Mouse (Mus musculus): ENCODE data around the gene Inka1. TPM values are rescaled to one million over a fixed set of nuclear protein-coding genes. Genes with fewer than 3 reads are reported as not detected.

Inka1 gene
- polyA plus RNA-seq, 1 experiment from 2014 or later: 30.6 TPM

GRCm38 (mm10) chr9:107961881-107962280 lies 23.8 kb downstream of the Inka1 start:
- H3K4me2 ChIP-seq (ENCODE audit: low read depth, low read length): no peak overlapping the region
- no peak overlapping the region for H3K4me3 ChIP-seq (ENCODE audit: low read depth, low read length)
- H3K27ac ChIP-seq (ENCODE audit: low read depth): no peak overlapping the region
- whole genome bisulfite sequencing (ENCODE audit: insufficient replicate concordance): 49% methylated on average over 5 of the region's 5 CpGs
- H3K9ac ChIP-seq (replicated peaks): no peak overlapping the region
- no peaks in the 10 kb centered on the region for H3K27me3 ChIP-seq (ENCODE audit: insufficient read depth, low read length)
- TF ChIP-seq CTCF (IDR thresholded peaks at IDR 0.05; ENCODE audit: low read depth) (peak; percentile 50), EP300 (IDR thresholded peaks at IDR 0.05; ENCODE audit: low read depth) (no peak)
- no peak for DNase-seq
- H3K4me1 ChIP-seq (ENCODE audit: insufficient read depth): no peaks in the 10 kb centered on the region
- no peak for ATAC-seq
- H3K36me3 ChIP-seq (replicated peaks; ENCODE audit: insufficient read depth, low read length): peaks cover 26% of the 10 kb centered on the region
- H3K9me3 ChIP-seq (ENCODE audit: low read length): no peaks in the 10 kb centered on the region

- no peak for ATAC-seq
- Histone ChIP-seq H3K4me3 (ENCODE audit: low read depth, low read length) (no peak overlapping the region), H3K36me3 (replicated peaks; ENCODE audit: insufficient read depth, low read length) (peaks cover 26% of the 10 kb centered on the region), H3K27ac (ENCODE audit: low read depth) (no peak overlapping the region), H3K4me1 (ENCODE audit: insufficient read depth) (no peaks in the 10 kb centered on the region), H3K9me3 (ENCODE audit: low read length) (no peaks in the 10 kb centered on the region), H3K27me3 (ENCODE audit: insufficient read depth, low read length) (no peaks in the 10 kb centered on the region), H3K4me2 (ENCODE audit: low read depth, low read length) (no peak overlapping the region), H3K9ac (replicated peaks) (no peak overlapping the region)
- DNase-seq: no peak
- no peak for TF ChIP-seq EP300 (IDR thresholded peaks at IDR 0.05; ENCODE audit: low read depth)
- TF ChIP-seq CTCF (IDR thresholded peaks at IDR 0.05; ENCODE audit: low read depth): no peak
- 90% methylated on average over 10 of the region's 10 CpGs for WGBS (ENCODE audit: insufficient replicate concordance)
Observed at GRCm38 (mm10) chr9:107961351-107961762, 24.3 kb downstream of the Inka1 start.

- Histone ChIP-seq H3K27me3 (ENCODE audit: insufficient read depth, low read length) (no peaks in the 10 kb centered on the region), H3K36me3 (replicated peaks; ENCODE audit: insufficient read depth, low read length) (peaks cover 30% of the 10 kb centered on the region), H3K4me3 (ENCODE audit: low read depth, low read length) (no peak overlapping the region), H3K4me1 (ENCODE audit: insufficient read depth) (no peaks in the 10 kb centered on the region), H3K9ac (replicated peaks) (no peak overlapping the region), H3K4me2 (ENCODE audit: low read depth, low read length) (no peak overlapping the region), H3K9me3 (ENCODE audit: low read length) (no peaks in the 10 kb centered on the region), H3K27ac (ENCODE audit: low read depth) (no peak overlapping the region)
- ATAC-seq (no peak), DNase-seq (no peak)
- 69% methylated on average over 4 of the region's 4 CpGs for WGBS (ENCODE audit: insufficient replicate concordance)
- no peak for TF ChIP-seq EP300 (IDR thresholded peaks at IDR 0.05; ENCODE audit: low read depth)
- TF ChIP-seq CTCF (IDR thresholded peaks at IDR 0.05; ENCODE audit: low read depth): peak; percentile 54
Observed at GRCm38 (mm10) chr9:107960928-107961327, 24.8 kb downstream of the Inka1 start.

GRCm38 (mm10) chr9:107959896-107960295 lies 25.8 kb downstream of the Inka1 start:
- Histone ChIP-seq H3K4me1 (ENCODE audit: insufficient read depth) (no peaks in the 10 kb centered on the region), H3K36me3 (replicated peaks; ENCODE audit: insufficient read depth, low read length) (peaks cover 30% of the 10 kb centered on the region), H3K27ac (ENCODE audit: low read depth) (no peak overlapping the region), H3K27me3 (ENCODE audit: insufficient read depth, low read length) (no peaks in the 10 kb centered on the region), H3K9me3 (ENCODE audit: low read length) (no peaks in the 10 kb centered on the region), H3K4me2 (ENCODE audit: low read depth, low read length) (no peak overlapping the region), H3K4me3 (ENCODE audit: low read depth, low read length) (no peak overlapping the region), H3K9ac (replicated peaks) (no peak overlapping the region)
- ATAC-seq (no peak), DNase-seq (no peak)
- TF ChIP-seq CTCF (IDR thresholded peaks at IDR 0.05; ENCODE audit: low read depth) (no peak), EP300 (IDR thresholded peaks at IDR 0.05; ENCODE audit: low read depth) (no peak)
- WGBS (ENCODE audit: insufficient replicate concordance): 72% methylated on average over 6 of the region's 6 CpGs

- Histone ChIP-seq H3K27me3 (ENCODE audit: insufficient read depth, low read length) (no peaks in the 10 kb centered on the region), H3K9ac (replicated peaks) (no peak overlapping the region), H3K9me3 (ENCODE audit: low read length) (no peaks in the 10 kb centered on the region), H3K4me3 (ENCODE audit: low read depth, low read length) (no peak overlapping the region), H3K4me1 (ENCODE audit: insufficient read depth) (no peaks in the 10 kb centered on the region), H3K36me3 (replicated peaks; ENCODE audit: insufficient read depth, low read length) (peaks cover 22% of the 10 kb centered on the region; the same call in 1 of the 2 replicates), H3K27ac (ENCODE audit: low read depth) (no peak overlapping the region), H3K4me2 (ENCODE audit: low read depth, low read length) (no peak overlapping the region)
- ATAC-seq (no peak), DNase-seq (no peak)
- no peak for TF ChIP-seq EP300 (IDR thresholded peaks at IDR 0.05; ENCODE audit: low read depth)
- TF ChIP-seq CTCF (IDR thresholded peaks at IDR 0.05; ENCODE audit: low read depth): no peak
- WGBS (ENCODE audit: insufficient replicate concordance): 66% methylated on average over 6 of the region's 6 CpGs
Observed at GRCm38 (mm10) chr9:107957141-107957540, 28.5 kb downstream of the Inka1 start.

GRCm38 (mm10) chr9:107955613-107956289 lies 29.9 kb downstream of the Inka1 start:
- H3K27ac ChIP-seq (ENCODE audit: low read depth): no peak overlapping the region
- H3K4me3 ChIP-seq (ENCODE audit: low read depth, low read length): no peak overlapping the region
- no peaks in the 10 kb centered on the region for H3K27me3 ChIP-seq (ENCODE audit: insufficient read depth, low read length)
- no peak overlapping the region for H3K9ac ChIP-seq (replicated peaks)
- H3K4me2 ChIP-seq (ENCODE audit: low read depth, low read length): no peak overlapping the region
- ATAC-seq: peak; percentile 72
- no peak for DNase-seq
- H3K36me3 ChIP-seq (replicated peaks; ENCODE audit: insufficient read depth, low read length): peaks cover 12% of the 10 kb centered on the region; the same call in 1 of the 2 replicates
- H3K9me3 ChIP-seq (ENCODE audit: low read length): no peaks in the 10 kb centered on the region
- H3K4me1 ChIP-seq (ENCODE audit: insufficient read depth): peaks cover 5% of the 10 kb centered on the region; the same call in 1 of the 2 replicates
- 81% methylated on average over 6 of the region's 6 CpGs for WGBS (ENCODE audit: insufficient replicate concordance)
- TF ChIP-seq CTCF (IDR thresholded peaks at IDR 0.05; ENCODE audit: low read depth) (no peak), EP300 (IDR thresholded peaks at IDR 0.05; ENCODE audit: low read depth) (no peak)

Measured in liver, postnatal 0 days (tissue).